Mouse (Mus musculus) right cerebral cortex, adult 18-20 months (tissue): ENCODE results near the gene Abcd3.
"Not testable (repeated sequence)": the region's sequence is repeated elsewhere in the genome, so short reads cannot be mapped to it uniquely, and the experiment has no call there.

Experiments used
- DNase-seq: peaks from one replicate; pipeline ENCODE4 v3.0.0; 2022; ENCODE audit warnings: mixed read lengths

The Abcd3 gene

DNA sequence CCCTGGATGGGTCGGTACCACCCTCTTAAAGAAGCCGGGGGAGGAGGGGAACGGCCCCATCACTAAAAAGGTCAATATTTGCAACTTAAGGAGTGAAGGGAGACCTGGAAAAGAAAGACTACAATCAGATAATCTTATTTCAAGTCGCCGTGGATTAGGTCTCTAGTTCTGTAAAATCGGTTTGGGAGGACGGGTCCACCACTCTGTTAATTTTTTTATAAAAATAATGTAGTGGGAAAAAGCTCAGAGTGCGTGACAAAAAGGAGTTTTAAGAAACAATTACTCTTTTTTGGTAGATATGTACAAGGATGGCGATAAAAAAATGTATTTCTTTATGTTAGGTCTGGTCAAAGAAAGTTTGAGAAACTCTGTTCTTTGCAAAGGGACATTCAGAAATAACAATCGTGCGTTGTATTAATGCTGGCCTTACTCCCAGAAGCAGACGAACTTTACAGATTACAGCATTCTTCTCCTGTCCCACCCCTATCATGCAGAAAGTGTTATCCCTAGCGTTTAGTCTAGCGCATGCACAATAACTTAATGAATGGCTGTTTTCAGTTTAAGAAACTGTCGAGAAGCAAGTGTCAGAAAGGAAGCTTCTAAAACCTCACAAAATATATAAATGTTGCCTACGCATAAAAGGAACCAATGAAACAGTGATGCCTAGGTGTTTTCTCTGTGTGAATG lies 590 bp upstream of the Abcd3 start:
- DNase-seq = no peak

DNA sequence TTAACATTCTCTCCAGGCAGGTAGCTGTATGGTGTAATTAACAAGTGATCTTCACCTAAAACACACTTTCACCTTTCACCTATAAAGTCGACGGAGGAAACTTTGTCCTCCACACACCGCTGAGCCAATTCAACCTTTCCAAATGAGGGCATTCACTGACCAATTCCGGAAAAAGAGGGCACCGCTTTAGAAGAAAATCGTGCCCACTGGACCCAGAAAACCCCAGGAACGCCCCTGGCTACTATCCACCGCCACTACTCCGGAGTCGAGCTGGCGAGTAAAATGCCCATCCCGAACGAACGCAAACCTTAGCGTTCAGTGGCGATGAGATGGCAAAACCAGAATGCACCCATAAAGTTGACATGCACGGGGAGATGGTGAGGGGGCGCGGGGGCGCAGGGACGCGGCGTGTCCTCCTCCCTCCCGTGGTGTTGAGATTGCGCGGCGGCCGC lies 663 bp downstream of the Abcd3 start:
- DNase-seq = no peak

DNA sequence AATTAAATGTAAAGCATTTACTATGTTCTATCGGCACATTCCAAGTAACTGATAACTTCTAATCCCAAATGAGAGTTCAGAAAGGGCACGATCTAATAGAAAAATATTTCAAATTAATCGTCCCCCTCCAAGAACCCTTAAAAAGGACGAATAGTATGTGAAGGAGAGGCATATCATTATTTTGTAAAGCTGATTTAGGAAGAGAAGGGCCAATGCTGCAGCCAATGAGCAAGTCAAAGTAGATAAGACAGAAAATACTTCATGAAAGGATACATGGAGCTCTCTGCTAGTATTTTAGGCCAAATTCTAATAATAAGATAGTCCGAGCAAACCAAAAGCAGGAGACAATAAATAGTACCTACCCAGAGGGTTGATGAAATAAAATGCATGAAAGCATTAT lies 1.3 kb downstream of the Abcd3 start:
- DNase-seq = no peak

DNA sequence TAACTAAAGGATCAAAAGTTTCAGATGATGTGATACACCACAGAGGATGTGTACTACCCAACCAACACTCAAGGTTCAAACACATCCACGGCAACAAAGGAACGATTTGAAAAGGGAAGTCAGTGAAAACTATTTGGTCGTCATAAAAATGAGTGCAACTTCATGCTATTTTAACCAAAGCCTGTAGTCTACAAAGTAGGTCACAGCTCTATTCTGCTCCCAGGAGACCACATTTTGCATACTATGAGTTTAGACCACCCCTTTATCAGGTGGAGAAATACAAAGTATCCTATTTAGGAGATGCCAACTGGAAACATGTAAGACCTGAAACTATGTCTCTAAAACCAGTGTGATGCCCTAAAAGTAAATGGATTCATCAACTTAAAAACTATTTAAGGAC lies 6.9 kb downstream of the Abcd3 start:
- no peak for DNase-seq

DNA sequence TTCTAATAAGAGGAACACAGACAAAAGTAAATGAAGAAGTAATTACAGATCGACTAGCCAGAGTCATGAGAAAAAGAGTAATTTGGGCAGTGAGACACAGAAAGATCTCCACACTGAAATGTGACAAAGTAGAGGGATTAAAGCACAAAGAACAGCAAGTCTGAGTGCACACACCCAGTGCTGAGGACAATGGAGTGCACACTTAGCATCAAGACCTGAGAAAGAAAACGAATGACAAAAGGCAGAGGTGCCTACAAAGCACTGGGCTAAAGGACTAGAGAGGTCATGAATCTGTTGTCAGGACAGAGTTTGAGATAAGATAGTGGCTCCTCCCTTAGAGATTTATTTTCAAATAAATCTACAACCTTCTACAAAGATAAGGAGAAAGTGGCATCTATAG lies 20.9 kb downstream of the Abcd3 start:
- no peak for DNase-seq

DNA sequence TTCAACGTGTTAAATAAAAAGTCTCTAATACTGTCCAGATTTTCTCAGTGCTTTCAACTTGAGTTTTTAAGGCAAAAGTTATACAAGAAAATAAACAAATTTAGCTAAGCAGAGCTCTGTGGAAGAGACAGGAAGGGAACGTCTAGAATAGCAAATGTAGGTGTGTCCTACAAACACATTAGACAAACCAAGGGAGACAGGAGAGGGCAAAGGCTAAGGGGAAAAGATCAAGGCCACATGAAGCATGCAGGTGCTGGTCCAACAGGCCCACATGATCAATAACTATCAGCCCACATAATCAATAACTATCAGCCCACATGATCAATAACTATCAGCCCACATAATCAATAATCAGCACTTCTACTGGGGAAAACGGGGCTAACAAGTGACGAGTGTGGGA lies 22.9 kb downstream of the Abcd3 start:
- no peak for DNase-seq

DNA sequence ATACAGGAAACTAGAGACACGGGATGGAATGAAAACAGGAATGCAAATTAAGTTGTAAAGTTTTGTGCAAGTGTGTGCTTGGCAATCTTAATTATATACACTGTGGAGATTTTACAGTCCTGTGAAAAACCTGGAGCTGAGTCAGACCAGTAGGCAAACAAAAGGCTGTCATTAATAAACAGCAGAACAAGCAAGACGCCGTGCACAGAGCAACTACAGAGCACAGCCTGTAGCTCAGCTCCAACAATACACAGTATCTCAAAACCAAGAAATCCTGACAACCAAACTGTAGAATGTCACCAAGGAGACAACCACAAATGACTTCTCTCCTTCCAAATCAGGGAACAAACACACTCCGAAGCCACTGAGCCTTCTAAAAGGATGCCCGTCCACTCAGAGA lies 24.7 kb downstream of the Abcd3 start:
- DNase-seq = no peak

DNA sequence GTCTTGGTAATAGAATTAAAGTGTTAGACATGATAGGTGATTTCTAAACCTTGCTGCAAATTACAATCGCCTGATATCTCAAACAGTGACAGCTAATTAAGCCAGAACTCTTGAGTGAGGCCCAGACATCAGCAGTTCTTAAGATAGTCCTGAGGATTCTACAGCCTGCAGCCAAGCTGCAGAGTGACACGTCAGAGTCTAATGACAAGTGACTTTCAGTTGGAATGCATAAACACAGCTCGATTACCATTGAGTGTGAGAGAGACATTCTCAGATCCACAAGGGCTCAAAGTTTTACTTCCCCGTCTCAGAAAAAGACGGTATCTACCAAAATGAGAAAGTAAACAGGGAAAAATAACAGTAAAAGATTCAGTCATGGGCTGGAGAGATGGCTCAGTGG lies 25.3 kb downstream of the Abcd3 start:
- DNase-seq = no peak

DNA sequence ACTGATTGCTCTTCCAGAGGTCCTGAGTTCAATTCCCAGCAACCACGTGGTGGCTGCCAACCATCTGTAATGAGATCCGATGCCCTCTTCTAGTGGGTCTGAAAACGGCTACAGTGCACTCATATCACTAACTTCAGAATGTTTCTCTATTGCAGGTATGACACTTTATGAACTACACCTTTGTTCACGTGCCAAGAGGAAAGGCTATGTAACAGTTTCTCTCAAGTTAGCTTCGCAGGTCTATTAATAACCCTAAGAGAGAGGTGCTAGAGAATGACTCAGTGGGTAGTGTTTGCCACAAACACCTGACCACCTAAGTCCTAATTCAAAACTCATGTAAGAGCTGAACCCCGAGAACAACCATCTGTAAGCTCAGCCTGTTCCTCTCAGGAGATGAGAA lies 32.1 kb downstream of the Abcd3 start:
- DNase-seq = no peak

DNA sequence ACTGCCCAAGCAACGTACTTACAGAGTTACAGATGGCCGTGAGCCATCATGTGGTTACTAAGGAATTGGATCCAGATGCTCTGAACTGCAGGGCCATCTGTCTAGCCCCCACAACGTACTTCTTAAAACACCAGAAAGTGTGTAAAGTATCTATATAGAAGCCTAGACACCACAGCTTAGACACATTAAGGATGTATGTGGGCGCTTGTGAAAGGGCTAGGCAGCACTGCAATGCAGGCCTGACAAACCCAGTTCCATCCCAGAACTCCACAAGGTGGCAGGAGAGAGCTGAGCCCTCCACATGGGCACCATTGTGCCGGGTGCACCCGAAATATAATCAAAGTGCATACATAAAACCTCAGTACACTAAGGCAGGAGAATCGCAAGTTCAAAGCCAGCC lies 37.2 kb downstream of the Abcd3 start:
- peak; percentile 84 for DNase-seq

DNA sequence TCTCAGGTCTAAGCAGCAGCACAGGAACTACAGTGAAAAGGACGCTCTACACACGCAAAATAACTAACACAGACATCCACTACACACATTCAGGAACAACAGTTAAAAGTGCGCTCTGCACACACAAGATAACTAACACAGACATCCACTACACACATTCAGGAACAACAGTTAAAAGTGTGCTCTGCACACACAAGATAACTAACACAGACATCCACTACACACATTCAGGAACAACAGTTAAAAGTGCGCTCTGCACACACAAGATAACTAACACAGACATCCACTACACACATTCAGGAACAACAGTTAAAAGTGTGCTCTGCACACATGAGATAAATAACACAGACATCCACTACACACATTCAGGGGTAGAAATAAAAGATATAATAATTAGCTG lies 41.8 kb downstream of the Abcd3 start:
- not testable (repeated sequence) for DNase-seq

DNA sequence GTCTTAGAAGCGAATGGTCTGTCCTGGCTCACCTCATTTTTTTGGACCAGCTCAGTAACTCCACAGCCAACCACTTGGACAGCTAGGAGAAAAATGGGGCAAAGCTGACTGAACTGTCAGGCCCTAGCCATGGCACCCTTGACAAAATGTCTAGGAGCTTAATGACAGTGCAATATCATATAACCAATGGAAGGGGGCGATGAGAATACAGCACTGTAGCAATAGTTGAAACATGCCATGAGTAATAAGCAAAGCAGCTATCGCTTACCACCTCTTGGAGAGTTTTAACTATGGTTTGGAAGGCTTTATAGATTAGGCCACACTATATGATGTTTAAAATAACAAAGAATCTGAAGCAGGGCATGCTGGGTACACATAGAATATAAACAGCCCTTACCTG lies 46.3 kb downstream of the Abcd3 start:
- DNase-seq = no peak

DNA sequence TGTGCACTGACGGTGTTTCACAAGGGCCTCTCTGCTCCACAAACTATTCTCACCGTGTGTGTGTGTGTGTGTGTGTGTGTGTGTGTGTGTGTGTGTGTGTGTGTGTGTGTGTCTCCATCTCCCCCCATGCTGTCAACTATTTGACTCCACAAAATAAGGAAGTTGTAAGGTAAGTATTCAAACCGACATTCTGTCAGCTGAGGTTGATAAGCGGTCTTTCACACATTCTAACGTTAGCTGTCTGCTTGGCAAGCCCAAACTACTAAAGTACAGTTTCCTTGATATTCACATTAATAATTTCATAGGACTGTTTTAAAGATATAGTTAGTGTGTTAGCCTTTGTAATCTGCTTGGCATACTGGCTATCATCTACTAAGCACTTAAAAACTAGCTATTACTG lies 48.3 kb downstream of the Abcd3 start:
- DNase-seq = no peak

DNA sequence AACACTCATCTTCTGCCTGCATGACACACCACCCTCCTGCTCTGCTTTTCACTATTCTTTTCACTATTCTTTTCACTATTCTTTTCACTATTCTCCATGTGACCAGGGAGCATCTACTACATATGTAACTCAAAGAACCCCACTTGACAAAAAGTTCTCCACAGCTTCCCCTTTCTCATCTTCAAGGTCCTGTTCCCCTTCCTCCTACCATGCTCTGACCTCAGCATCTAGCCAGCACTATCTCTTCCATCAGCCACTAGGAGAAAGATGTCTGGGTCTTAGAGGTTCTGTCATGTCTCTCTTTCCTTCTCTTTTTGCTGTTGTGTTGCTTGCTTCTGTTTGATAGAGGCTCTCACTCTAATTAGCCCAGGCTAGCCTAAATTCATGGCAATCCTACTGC lies 49.1 kb downstream of the Abcd3 start:
- no peak for DNase-seq

DNA sequence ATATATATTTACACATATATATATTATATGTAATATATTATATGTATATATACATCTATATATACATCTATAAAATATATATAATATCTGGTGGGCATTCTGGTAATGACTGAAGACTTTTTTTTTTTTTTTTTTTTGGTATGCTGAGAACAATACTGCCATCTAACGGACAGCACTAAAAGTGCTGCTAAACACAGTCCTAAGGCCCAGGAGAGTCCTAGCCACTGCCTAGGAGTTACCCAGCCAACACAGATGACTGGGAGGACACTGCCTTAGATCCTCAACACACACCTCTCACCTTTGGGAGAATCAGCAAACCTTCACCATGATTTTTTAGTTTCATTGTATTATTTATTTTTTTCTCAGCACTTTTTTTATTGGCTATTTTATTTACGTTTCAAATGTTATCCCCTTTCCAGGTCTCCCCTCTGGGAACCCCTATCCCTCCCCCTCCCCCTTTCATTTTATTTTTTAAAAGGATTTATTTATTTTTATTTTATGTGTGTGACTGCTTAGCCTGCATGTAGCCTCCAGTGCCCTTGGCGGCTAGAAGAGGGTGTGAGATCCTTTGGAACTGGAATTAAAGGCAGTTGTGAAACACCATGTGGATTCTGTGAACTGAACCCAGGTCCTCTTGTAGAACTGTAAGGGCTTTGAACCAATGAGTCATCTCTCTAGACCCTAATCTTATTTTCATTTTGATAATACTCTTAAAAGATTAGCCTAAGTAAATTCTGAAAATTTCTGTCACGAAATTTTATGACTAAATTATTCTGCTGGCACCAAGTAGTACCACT lies 52.8 kb downstream of the Abcd3 start:
- no peak for DNase-seq

DNA sequence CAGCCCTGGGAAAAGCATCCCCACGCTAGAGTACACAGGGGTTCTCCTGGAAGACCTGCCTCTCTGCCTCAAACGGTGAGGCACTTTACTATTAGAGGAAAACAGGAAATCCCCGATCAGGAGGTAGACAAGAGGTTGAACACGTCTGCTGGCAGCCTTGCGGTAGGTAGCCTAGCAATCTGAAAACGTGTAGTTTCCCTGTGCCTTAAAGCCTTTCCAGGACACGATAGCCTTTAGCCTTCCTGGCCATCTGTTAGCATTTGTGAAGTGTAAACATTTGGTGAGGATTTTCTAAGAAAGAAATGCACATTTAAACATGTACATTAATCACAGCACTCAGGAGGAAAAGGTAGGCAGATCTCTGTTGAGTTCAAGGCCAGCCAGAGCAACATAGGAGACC lies 56.7 kb downstream of the Abcd3 start:
- DNase-seq = no peak

DNA sequence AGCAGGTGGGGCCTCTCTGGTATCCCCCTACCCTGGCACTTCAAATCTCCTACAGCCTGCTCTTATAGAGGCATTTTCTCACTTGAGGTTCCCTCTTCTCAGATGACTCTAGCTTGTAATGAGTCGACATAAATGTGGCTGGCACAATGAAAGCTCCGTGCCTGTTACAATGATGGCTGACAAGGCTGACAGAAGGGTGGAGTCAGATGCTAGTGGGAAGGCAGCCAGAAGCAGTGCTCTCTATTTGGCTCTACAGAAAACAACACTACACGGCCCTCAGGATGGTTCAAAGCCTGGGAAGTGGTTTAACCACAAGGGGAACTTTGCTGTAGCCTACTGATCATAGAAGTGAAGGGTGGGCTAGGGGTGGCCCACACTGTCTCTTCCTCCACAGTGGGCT lies 60.0 kb downstream of the Abcd3 start:
- no peak for DNase-seq

DNA sequence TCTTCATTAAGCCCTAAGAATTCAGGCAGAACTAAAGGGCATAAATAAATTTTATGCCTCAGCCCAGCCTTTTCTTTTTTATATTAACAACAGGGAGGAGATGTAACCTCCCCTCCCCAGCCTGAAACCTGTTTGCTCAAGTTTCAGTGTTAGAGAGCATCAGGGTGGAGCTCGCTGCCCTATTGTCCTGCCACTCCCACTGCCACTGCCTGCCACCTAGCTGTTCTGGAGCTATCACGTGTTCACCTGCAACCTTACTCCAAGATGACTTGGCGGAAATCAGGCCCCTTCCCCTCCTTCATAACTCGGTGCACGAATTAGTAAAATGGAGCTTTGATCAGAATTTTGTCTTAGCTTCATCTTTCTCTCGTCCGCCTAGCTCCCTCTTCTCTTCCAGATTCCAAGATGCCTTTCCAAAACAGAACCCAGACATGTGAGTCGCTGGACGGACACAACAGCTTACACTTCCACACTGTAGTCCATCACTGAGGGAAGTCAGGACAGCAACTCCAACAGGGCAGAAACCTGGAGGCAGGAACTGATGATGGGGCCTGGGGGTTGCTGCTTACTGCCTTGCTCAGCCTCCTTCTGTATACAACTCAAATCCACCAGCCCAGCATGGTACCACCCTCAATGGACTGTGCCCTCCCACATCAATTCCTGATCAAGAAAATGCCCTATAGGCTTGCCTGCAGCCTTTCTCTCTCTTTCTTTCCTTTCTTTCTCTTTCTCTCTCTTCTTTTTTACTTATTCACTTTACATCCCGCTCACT lies 60.6 kb downstream of the Abcd3 start:
- not testable (repeated sequence) for DNase-seq

DNA sequence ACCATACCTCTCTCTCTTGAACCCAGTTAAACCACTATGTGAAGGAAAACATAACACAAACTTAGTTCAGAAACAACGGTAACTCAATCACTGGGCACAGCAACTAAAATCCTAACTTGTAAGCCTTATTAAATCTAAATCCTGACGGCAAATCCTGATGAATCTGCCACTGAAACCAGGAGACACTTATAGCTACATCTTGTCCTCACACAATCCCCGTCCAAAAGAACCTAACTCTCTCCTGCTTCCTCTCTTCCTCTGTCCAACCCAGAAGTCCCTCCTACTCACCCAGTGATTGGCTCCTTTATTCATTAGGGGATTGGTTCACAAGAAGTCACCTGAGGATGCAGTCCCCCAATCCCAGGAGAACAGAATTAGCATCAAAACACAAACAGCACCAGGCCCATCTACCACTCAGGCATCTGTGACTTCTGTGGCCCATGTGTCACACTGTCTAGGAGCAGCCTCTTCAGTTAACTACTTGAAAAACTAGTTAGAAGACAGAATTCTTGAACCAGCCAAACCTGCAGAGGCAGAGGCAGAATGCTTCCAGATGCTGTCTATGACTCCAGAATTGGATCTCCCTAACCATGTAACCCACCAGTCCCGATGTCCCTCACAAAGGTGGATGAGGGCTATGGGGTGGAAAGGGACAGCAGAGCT lies 73.8 kb downstream of the Abcd3 start:
- not testable (repeated sequence) for DNase-seq

DNA sequence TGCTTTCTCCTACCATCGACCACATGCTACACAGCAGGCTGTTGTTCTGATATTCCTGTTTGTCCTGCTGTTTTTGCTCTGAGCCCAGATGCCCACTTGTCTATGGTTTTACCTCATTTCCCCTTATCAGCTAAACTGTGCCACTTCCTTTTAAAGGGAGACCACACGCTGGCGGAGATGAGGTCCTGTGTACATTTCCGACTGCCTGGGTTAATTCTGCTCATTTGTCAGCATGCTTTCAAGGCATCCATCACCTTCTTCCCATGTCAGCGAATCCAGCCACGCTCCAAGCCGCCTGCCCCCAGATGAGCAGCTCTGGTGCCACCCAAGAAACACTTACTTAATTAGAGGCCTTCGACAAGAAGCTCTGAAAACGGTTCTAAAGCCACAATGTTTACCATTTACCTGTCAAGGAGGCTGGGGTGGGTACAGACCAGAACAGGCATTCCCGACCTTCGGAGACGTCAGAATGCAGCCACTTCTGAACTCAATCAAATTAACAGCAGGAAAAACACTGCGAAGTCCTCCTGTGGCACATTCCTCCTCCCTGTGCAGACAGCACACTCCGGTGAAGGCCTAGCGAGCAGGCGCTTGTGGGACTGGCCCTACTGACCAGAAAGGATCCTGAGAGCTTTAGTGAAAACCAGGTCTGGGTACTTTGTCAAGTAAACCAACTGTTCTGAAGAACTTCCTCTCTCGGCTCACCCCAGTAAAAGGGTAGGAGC lies 75.5 kb downstream of the Abcd3 start:
- DNase-seq = no peak

DNA sequence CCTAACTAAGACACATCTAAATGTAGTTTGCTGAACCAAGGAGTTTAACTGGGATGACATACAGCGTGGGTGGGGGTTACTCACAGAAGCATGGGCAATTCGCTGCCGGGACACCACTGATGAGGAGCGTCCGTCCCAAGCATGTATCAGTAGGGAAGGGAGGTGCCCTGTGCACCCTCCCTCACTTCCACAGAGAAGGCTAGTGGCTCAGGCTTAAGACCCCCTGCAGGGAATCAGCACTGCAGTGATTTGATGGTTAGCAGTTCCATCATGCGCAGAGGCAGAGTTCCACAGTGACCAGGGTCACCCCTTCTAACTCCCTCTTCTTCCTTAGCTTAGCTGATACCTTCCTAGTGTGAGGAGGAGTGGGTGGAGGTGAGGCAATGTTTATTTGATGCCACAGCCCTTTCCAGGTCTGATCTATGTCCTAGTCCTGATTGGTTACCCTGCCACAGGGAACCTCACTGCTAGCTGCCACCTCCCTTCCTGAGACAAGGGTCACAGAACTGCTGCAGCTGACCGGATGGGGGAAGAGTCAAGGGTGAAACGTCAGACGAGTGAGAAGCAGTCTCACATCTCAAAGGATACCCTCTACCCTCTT lies 76.3 kb downstream of the Abcd3 start:
- DNase-seq = no peak

DNA sequence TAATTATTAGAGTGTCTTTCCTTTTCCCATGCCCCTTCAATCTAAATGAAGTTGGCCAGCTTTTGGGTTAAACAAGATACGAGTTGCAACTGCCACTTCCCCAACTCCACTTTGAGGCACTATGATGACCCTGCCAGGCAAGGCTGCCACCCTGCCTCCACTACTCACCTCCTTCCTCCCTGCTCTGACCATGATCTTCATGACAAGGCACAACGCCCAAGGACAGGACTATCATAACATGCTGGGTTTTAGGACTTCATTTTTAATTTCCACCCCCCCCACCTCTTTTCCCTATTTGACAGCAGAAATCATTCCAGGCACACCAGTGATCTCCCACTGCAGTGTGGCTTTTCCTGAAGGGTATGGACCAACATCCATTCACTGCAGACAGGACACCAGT lies 77.2 kb downstream of the Abcd3 start:
- no peak for DNase-seq
